Mouse (Mus musculus) gastrocnemius, adult 2 months (tissue): ENCODE measurements around the gene Ptpa. TPM values are rescaled to one million over a fixed set of nuclear protein-coding genes. Genes with fewer than 3 reads are reported as not detected.
"Not testable (repeated sequence)": the region's sequence is repeated elsewhere in the genome, so short reads cannot be mapped to it uniquely, and the experiment has no call there.

Experiments
- DNase-seq: peaks from one replicate; pipeline ENCODE4 v3.0.0; 2022
- H3K27ac ChIP-seq: fragments of 200-600 bp; 2 replicates; pipeline ENCODE4 v1.8.1; 2022; ENCODE audit warnings: mild to moderate bottlenecking
- H3K4me3 ChIP-seq: fragments of 200-600 bp; 2 replicates; pipeline ENCODE4 v1.8.1; 2022; ENCODE audit warnings: mild to moderate bottlenecking, moderate library complexity
- CTCF ChIP-seq: fragments of 200-600 bp; IDR thresholded peaks from 2 replicates; pipeline ENCODE4 v1.8.1; 2022; ENCODE audit warnings: antibody characterized with exemption, mild to moderate bottlenecking, moderate library complexity
- intact Hi-C: fragments of 180-260 bp; cut with DNase I; formaldehyde crosslinking; loops from one replicate; pipeline ENCODE4 v1.15.1; 2025
- total RNA-seq, 2 experiments: library from RNA; stranded (reverse); gene quantifications; 2 replicates each; pipeline ENCODE4 v1.2.3; 2021

Gene Ptpa
- total RNA-seq, 2 experiments from 2014 or later = 48.9 to 86.1 TPM

GRCm38 (mm10) chr2:30407778-30408177 lies 8.1 kb upstream of the Ptpa start:
- no peak for TF ChIP-seq CTCF
- intact Hi-C loops = no loop called here
- Histone ChIP-seq H3K27ac (peak overlapping the region; percentile 99), H3K4me3 (no peak overlapping the region; the same call in 1 of the 2 replicates)
- peak; percentile 25 for DNase-seq

DNA sequence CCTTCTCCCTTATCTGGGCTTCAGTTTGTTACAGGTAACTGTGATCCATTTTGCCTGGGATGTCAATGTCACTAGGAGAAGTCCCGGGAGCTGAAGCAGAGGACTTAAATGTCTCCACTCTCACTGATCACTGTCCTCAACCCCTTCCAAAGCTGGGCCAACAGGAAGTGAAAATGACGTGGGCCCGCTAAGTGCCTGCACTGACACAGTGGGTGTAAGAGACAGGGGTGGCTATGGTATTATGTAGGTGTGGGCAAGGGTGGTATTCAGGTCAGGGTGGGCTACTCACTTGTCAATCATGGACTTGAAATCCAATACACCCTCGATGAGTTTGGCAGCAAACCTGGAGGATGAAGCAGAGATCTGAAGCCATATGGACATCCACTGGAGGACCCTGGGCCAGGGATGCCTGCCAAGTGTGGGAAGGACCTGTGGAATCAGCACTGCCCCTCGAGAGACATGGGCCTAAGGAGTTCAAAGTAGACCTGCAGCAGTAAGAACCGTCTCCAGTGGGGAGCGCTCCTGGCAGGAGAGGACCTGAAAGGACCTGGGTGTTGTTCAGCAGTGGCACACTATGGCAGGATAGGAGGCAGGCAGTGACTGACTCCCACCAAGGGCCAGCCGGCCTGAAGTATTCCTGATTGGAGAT lies 7.3 kb upstream of the Ptpa start:
- Histone ChIP-seq H3K4me3 (peak overlapping the region; percentile 54), H3K27ac (peak overlapping the region; percentile 99)
- intact Hi-C loops = no loop called here
- peak; percentile 57 for DNase-seq
- TF ChIP-seq CTCF = no peak

DNA sequence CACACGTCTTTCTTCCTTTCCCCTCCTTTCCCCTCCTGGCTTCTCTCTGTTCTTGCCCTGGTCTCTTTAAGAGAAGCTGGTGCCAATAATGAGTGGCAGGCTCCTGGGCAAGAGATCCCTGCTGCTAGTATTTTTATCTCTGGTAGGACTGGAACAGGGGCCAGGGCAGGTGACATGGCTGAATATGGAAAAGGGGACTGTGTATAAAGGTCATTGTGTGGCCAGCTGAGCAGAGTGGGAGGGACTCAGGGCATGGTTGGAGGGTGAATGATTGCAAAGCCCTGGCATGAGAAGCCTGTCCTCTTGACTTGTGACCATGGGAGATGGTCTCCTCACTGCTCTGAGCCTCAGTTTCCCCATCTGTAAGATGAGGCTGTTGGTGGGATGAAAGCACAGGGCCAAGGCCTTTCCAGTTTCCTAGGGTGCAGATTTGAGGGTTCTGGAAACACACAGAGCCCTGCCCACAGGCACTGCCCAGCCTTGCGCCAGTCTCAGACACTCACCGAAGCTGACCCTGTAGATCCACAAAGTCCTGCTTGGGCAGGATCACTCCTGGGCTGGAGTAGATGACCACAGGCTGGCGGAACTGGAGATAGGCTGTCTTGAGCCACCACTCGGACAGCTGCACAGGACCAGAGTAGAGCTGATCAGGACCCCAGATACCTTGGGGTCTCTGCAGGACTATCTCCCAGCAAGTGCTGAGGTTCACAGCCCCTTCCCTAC lies 6.2 kb upstream of the Ptpa start:
- peak; percentile 87 for DNase-seq
- Histone ChIP-seq H3K27ac (peak overlapping the region; percentile 99), H3K4me3 (peak overlapping the region; percentile 45)
- intact Hi-C loops = no loop called here
- TF ChIP-seq CTCF = no peak

DNA sequence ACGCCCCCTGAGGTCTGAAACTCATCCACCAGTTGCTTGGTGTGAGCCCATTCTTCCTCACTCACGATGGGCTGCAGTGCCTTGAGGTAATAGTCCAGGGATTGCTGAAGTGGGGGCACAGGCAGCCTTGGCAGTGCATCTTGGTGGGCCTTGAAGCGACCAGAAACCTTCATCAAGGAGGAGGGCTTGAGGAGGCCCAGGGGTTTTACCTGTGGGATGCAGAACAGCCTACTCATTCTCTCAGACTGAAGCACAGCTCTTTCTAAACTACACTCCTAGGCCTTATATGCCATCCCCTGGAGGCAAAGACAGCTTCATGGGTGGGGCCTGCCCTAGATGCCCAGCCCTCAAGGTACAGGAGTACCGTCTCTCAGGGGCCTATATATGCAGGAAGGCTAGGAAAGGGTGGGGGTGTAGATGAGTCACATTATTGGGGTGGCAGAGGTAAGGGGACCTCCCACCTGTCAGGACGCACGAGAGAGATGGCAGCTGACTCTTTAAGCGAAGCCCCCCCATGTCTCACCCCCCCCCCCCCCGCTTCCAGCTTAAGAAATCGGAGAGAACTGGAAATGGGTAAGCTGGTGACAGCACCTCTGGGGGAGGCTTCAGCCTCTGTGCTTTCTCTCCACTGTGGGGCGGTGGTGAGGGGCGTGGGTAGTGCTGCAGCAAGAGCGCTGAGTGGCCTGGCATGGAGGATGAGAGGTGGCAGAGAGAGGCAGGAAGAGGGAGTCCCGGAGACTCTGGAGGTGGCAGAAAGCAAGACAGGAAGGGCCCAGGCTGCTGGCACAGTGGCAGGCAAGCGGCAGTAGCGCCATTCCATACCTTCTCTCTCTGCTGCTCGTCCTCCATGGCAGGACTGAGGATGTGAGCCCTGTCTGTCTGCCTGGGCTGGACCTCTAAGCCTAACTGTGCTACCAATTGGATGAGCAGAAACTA lies 2.5 kb upstream of the Ptpa start:
- peak overlapping the region; percentile 98 for H3K4me3 ChIP-seq
- no peak for DNase-seq

GRCm38 (mm10) chr2:30414101-30414500 lies 1.7 kb upstream of the Ptpa start:
- intact Hi-C loops = no loop called here
- H3K27ac ChIP-seq = peak overlapping the region; percentile 99
- H3K4me3 ChIP-seq = peak overlapping the region; percentile 98
- no peak for DNase-seq
- TF ChIP-seq CTCF = no peak

More for the DNA sequence above, 2.5 kb upstream of the Ptpa start:
- intact Hi-C loops = no loop called here
- no peak for TF ChIP-seq CTCF
- H3K27ac ChIP-seq = peak overlapping the region; percentile 99

DNA sequence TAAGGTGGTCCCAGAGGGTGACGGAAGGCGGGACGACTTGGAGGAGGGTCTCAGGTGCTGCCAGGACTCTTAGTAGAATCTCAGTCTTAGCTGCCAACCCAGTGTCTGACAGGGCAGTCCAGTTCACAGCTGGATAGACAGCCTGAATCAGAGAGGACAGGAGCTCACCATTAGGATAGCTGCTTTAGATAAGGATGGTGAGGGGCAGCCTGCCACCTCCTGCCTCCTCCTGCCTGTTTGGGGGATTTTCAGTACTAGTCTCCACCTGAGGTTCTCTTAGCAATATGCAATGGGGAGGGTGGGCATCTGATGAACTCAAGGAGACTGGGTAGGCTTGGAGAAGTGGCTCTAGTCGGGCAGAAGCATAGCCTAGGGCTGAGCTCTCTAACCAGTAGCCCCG lies 1.2 kb upstream of the Ptpa start:
- no peak for DNase-seq
- Histone ChIP-seq H3K27ac (peak overlapping the region; percentile 99), H3K4me3 (peak overlapping the region; percentile 98)
- no peak for TF ChIP-seq CTCF
- intact Hi-C loops = no loop called here

DNA sequence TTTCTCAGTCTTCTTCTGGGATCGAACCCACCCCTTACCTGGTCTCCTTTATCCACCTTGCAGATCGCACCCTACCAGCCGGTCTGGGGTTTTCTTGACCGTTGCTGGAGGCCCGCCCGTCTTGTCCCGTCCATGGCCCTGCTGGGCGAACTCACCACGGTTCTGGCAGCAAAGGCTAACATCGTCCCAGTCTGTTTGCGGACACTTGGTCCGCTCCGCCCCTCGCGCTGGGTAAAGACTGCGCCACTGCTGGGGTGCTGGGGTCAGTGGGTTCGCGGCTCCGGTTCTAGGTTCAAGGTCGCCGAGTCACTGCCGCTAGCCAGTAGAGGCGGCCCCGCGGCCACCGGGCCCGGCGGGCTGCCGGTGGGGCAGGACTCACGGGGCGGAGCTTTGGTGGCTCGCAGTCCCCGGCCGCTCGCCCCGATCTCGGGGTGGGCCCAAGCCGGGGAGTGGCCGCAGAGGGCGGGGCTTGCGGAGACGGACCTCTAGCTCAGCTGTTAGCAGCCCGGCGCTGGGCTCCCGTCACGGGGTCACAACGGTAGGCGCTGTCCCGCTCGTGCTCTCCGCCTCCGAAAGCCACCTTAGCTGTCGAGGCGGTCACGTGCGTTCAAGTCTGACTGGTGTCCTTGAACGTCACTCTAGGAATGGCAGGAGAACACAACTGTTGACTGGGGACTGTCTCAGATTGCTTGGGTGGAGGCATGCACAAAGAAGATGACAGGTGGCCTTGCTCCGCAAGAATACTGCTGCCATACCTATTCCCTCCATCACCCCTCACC lies 493 bp upstream of the Ptpa start, which contains the start of gene Crat:
Gene Crat (minus strand): TSS at position 657 of the 779 bp plus-strand sequence.
- intact Hi-C loops = no loop called here
- peak; percentile 99 for DNase-seq
- H3K27ac ChIP-seq = peak within 1 kb of the TSS; percentile 99
- no peak for TF ChIP-seq CTCF
- peak within 1 kb of the TSS; percentile 98 for H3K4me3 ChIP-seq

DNA sequence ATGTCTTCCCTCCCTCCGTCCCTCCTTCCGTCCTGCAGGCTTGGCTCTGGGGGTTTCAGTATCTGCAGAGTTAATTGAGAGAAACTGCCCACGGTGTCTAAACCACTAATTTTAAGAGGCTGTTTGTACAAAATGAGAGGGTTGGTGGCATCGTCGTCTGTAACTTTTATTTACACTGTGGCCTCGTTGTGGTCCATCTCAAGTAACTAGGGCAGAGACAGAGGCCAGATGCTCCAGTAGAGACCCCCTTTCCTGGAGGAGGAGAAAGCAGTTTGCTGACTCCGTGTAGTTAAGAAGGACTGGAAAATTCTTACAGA lies 768 bp downstream of the Ptpa start:
- peak overlapping the region; percentile 99 for H3K27ac ChIP-seq
- intact Hi-C loops = no loop called here
- no peak for DNase-seq
- TF ChIP-seq CTCF = no peak
- peak overlapping the region; percentile 98 for H3K4me3 ChIP-seq

- H3K4me3 ChIP-seq = peak overlapping the region; percentile 98
- DNase-seq, intact Hi-C loops, H3K27ac ChIP-seq: not testable (repeated sequence)
Observed at GRCm38 (mm10) chr2:30417154-30417553, 1.3 kb downstream of the Ptpa start.

DNA sequence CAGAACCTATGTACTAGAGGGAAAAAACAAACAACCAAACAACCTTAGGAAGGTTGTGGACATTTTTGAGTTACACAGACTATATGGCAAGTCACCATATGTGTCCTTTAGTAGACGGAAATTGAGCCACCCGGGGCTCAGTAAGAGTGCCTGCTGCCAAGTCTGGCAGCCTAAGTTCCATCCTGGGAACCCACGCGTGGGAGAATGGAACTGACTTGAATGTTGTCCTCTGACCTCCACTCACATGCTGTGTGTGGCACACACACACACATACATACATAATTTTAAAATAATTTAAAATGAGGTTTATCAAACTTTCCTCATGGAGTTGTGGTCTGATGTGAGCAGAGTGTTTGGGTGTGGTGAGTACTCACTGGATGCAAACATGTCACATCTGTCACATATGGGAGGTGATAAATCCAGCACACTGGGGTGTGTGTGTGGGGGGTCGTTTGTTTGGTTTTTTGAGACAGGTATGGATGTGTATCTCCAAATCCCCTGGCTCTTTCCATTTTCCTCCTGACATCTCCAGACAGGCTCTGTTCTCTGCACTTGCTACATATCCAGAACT lies 1.8 kb downstream of the Ptpa start:
- DNase-seq = no peak
- TF ChIP-seq CTCF = no peak
- no peak overlapping the region for H3K27ac ChIP-seq
- intact Hi-C loops = no loop called here
- H3K4me3 ChIP-seq = no peak overlapping the region

DNA sequence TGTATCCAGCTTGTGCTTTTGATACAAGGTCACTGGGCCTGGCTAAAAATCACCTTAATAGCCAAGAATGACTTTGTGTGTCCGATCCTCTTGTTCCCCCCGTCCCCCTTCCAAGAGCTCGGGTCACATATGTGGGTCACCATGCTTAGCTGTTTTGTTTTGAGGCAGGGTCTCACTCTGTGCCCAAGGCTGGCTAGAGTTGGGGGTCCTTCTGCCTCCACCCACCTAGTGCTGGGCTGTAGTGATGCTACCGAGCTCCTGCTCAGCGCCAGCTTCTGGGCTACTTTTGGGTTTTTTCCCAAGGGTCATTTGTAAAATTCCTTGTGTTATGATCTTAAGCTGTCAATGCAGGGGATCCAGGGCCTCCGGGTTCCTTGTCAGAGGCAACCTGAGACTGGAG lies 2.4 kb downstream of the Ptpa start:
- no peak for TF ChIP-seq CTCF
- no peak for DNase-seq
- H3K4me3 ChIP-seq = no peak overlapping the region
- intact Hi-C loops = no loop called here
- peak overlapping the region; percentile 44; the same call in 1 of the 2 replicates for H3K27ac ChIP-seq

DNA sequence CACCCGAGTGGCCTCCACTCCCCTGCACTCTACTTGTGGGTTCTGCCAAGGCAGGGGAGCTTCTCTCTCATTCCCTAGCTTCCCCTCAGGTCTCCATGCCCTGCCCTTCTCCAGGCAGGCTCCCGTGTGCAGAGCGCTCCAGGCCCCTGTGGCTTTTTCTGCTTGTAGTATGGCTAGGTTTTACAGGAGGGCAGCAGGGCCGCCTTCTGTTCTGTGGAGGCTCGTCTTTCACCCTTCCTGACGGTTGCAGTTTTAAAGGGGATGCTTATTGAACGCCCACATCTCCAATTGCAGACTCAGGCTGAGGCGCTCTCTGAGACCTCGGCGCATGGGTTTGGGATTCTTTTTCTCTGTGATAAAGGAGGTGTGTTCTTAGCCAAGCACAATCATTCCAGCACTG lies 3.3 kb downstream of the Ptpa start:
- H3K27ac ChIP-seq = peak overlapping the region; percentile 44

More for the DNA sequence above, 3.3 kb downstream of the Ptpa start:
- no peak for DNase-seq
- no peak overlapping the region for H3K4me3 ChIP-seq
- TF ChIP-seq CTCF = no peak
- intact Hi-C loops = no loop called here
